Mouse (Mus musculus): ENCODE data around the gene Olfr172. TPM values are rescaled to one million over a fixed set of nuclear protein-coding genes. Genes with fewer than 3 reads are reported as not detected.

Gene Olfr172
- total and polyA plus RNA-seq, 2 experiments from 2014 or later, result not detected

DNA sequence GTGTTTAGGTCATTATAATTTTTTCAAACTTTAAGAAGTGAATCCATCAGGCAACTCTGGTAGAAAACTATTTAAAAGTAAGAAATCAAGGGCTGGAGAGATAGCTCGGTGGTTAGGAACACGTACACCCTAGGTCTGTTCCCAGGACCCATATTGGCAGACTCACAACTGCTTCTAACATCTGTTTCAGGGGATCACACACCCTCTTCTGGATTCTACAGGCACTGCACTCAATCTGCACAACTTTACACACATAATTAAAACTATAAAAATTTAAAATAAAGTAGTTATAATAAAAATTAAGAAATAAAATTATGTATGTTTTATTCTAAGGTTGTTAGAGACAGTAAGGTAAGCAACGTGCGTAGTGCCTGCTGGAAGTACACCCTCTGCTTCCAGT is 24.8 kb downstream of the Olfr172 start:
- Histone ChIP-seq H3K27me3 (ENCODE audit: insufficient read depth, low read length) (no peaks in the 10 kb centered on the region), H3K9me3 (ENCODE audit: low read length) (no peaks in the 10 kb centered on the region), H3K27ac (no peak overlapping the region), H3K4me3 (ENCODE audit: low read length) (no peak overlapping the region), H3K36me3 (ENCODE audit: insufficient read depth, low read length) (peaks cover 9% of the 10 kb centered on the region; the same call in 1 of the 2 replicates), H3K4me1 (ENCODE audit: insufficient read depth, low read length) (no peaks in the 10 kb centered on the region), H3K4me2 (ENCODE audit: low read depth, low read length) (no peak overlapping the region), H3K9ac (replicated peaks; ENCODE audit: low read length) (no peak overlapping the region)
- TF ChIP-seq CTCF (IDR thresholded peaks at IDR 0.05; ENCODE audit: low read depth), result no peak
- WGBS, result 82% methylated on average over 4 of the region's 4 CpGs
- DNase-seq (ENCODE audit: low spot score) (no peak), ATAC-seq (no peak)

GRCm38 (mm10) chr16:58728176-58728671 is 34.8 kb downstream of the Olfr172 start:
- Histone ChIP-seq H3K4me2 (ENCODE audit: low read depth, low read length) (peak overlapping the region; percentile 65), H3K9ac (replicated peaks; ENCODE audit: low read length) (peak overlapping the region; percentile 81), H3K4me1 (ENCODE audit: insufficient read depth, low read length) (no peaks in the 10 kb centered on the region), H3K4me3 (ENCODE audit: low read length) (peak overlapping the region; percentile 92), H3K27ac (peak overlapping the region; percentile 80), H3K9me3 (ENCODE audit: low read length) (no peaks in the 10 kb centered on the region), H3K27me3 (ENCODE audit: insufficient read depth, low read length) (no peaks in the 10 kb centered on the region), H3K36me3 (ENCODE audit: insufficient read depth, low read length) (peaks cover 31% of the 10 kb centered on the region)
- ATAC-seq, result peak; percentile 91
- WGBS, result under 1% methylated on average over 29 of the region's 31 CpGs
- DNase-seq (ENCODE audit: low spot score), result peak; percentile 51
- no peak for TF ChIP-seq CTCF (IDR thresholded peaks at IDR 0.05; ENCODE audit: low read depth)

DNA sequence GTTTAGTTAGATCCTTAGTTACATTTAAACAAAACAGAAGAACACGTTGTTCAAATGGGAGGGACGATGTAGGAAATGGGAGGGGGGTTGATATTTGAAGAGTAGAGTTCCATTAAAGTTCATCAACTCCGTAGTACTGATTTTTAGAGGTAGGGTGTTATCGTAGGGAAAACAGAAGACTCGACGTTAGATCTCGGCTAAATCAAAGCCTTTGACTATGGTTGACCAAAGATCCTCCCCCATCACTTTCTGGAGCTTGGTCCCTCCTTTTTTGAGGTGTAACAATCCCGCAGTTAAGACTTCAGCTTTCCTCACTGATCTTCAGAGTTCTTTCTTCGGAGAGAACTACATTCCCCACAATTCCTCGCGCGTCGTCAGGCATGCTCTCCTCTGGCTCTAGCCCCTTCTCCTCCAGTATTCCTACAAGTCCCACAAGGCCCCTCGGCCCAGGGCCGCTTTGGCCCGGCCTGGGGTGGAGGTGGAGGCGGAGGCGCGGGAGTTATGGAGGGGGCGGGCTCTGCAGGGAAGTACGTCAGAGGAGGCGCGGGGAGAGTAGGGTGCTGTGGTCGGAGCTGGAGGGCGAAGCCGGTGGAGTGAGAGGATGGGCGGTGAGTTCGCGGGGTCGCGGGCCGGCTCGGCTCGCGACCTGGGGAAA is 35.4 kb downstream of the Olfr172 start, which contains the start of gene Cldnd1:
TSS of gene Cldnd1 (plus strand) at position 434 of the 655 bp plus-strand sequence.
- WGBS, result 2% methylated on average over 35 of the region's 35 CpGs
- peak; percentile 100 for ATAC-seq
- no peak for TF ChIP-seq CTCF (IDR thresholded peaks at IDR 0.05; ENCODE audit: low read depth)

DNA sequence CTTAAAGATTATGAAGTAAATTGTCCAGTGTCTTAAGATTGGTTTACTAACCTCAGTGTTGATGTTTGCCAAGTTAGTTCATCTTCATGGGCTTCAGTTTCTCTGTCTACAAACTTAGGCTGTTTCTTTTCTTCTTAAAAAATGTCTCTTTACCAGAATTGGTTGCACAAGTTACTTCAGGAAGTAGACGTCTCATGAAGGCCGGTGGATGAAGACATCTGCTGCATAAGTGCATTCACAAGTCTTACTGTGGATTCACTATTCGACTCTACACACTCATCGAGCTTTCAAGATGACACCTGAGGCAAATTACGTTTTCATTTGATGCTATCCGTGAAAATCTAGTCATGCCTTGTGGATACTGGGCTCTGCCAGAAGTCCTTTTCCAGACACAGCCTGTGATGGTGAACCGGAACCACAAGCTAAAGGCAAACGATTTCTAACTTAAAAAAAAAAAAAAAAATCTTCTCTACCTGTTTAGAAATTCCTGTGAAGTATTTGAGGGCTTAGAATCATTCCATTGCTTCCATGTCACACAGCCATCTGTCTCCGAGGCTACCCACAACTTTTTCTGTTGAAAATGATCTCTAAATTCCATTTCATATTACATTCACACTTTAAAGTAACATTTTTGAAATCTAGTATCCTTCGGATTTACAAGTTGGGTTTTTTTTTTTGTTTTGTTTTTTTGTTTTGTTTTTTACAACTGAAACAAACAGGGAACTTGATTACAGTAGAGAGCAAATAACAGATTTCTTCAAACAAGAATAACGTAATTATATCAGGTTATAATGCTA is 36.1 kb downstream of the Olfr172 start:
- H3K4me2 ChIP-seq (ENCODE audit: low read depth, low read length), result peak overlapping the region; percentile 65
- peak overlapping the region; percentile 92 for H3K4me3 ChIP-seq (ENCODE audit: low read length)

More for the DNA sequence above, 35.4 kb downstream of the Olfr172 start, which contains the start of gene Cldnd1:
- no peaks in the 10 kb centered on the region for H3K9me3 ChIP-seq (ENCODE audit: low read length)
- peak; percentile 98 for DNase-seq (ENCODE audit: low spot score)
- H3K4me3 ChIP-seq (ENCODE audit: low read length), result peak within 1 kb of the TSS; percentile 92
- H3K9ac ChIP-seq (replicated peaks; ENCODE audit: low read length), result peak within 1 kb of the TSS; percentile 81
- no peaks in the 10 kb centered on the region for H3K4me1 ChIP-seq (ENCODE audit: insufficient read depth, low read length)
- H3K4me2 ChIP-seq (ENCODE audit: low read depth, low read length), result peak within 1 kb of the TSS; percentile 65
- peaks cover 25% of the 10 kb centered on the region for H3K36me3 ChIP-seq (ENCODE audit: insufficient read depth, low read length)
- H3K27me3 ChIP-seq (ENCODE audit: insufficient read depth, low read length), result no peaks in the 10 kb centered on the region
- H3K27ac ChIP-seq, result peak within 1 kb of the TSS; percentile 80

GRCm38 (mm10) chr16:58722292-58722691 is 40.7 kb downstream of the Olfr172 start:
- WGBS, result 91% methylated on average over 2 of the region's 2 CpGs
- ATAC-seq, result no peak
- H3K36me3 ChIP-seq (ENCODE audit: insufficient read depth, low read length), result no peaks in the 10 kb centered on the region

More for the DNA sequence above, 36.1 kb downstream of the Olfr172 start:
- no peak overlapping the region for H3K27ac ChIP-seq
- peak overlapping the region; percentile 81; the same call in 1 of the 2 replicates for H3K9ac ChIP-seq (replicated peaks; ENCODE audit: low read length)
- no peaks in the 10 kb centered on the region for H3K9me3 ChIP-seq (ENCODE audit: low read length)
- H3K4me1 ChIP-seq (ENCODE audit: insufficient read depth, low read length), result no peaks in the 10 kb centered on the region
- ATAC-seq, result no peak
- H3K27me3 ChIP-seq (ENCODE audit: insufficient read depth, low read length), result no peaks in the 10 kb centered on the region
- DNase-seq (ENCODE audit: low spot score), result no peak
- H3K36me3 ChIP-seq (ENCODE audit: insufficient read depth, low read length), result peaks cover 18% of the 10 kb centered on the region
- 80% methylated on average over 11 of the region's 11 CpGs for WGBS
- TF ChIP-seq CTCF (IDR thresholded peaks at IDR 0.05; ENCODE audit: low read depth), result no peak

DNA sequence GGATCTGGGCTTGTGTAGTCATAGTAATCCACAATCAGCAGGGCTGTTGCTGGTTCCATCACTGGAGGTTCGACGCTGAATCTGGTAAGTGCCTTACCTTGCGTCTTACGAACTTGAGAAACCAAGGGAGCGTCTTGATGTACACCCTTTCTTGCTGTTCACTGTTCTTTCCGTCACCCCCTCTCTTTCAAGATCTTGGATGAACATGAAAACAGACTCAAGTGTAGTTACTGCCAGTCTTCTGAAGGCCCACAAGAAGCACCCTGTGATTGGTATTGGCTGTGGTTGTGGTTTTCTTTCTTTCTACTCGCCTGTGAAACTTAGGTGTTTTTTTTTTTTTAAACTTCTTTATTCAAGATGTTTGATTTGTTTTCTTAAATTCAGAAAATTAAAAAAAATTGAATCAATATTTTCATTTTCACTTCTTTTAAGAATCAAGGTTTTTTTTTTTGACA is 44.3 kb downstream of the Olfr172 start, which contains the start of gene Gpr15:
TSS of gene Gpr15 (minus strand) at position 405 of the 455 bp plus-strand sequence.
- no peak within 1 kb of the TSS for H3K27ac ChIP-seq
- H3K9ac ChIP-seq (replicated peaks; ENCODE audit: low read length), result no peak within 1 kb of the TSS
- no peak within 1 kb of the TSS for H3K4me2 ChIP-seq (ENCODE audit: low read depth, low read length)
- no peak for TF ChIP-seq CTCF (IDR thresholded peaks at IDR 0.05; ENCODE audit: low read depth)
- no peak within 1 kb of the TSS for H3K4me3 ChIP-seq (ENCODE audit: low read length)
- ATAC-seq (no peak), DNase-seq (ENCODE audit: low spot score) (no peak)
- 93% methylated on average over 7 of the region's 7 CpGs for WGBS
- no peaks in the 10 kb centered on the region for H3K27me3 ChIP-seq (ENCODE audit: insufficient read depth, low read length)
- H3K9me3 ChIP-seq (ENCODE audit: low read length), result no peaks in the 10 kb centered on the region
- no peaks in the 10 kb centered on the region for H3K36me3 ChIP-seq (ENCODE audit: insufficient read depth, low read length)
- no peaks in the 10 kb centered on the region for H3K4me1 ChIP-seq (ENCODE audit: insufficient read depth, low read length)

More at GRCm38 (mm10) chr16:58722292-58722691, 40.7 kb downstream of the Olfr172 start:
- no peaks in the 10 kb centered on the region for H3K27me3 ChIP-seq (ENCODE audit: insufficient read depth, low read length)
- H3K4me3 ChIP-seq (ENCODE audit: low read length), result no peak overlapping the region
- no peak for TF ChIP-seq CTCF (IDR thresholded peaks at IDR 0.05; ENCODE audit: low read depth)
- H3K27ac ChIP-seq, result no peak overlapping the region
- DNase-seq (ENCODE audit: low spot score), result no peak
- no peaks in the 10 kb centered on the region for H3K9me3 ChIP-seq (ENCODE audit: low read length)
- H3K9ac ChIP-seq (replicated peaks; ENCODE audit: low read length), result no peak overlapping the region
- H3K4me2 ChIP-seq (ENCODE audit: low read depth, low read length), result no peak overlapping the region
- H3K4me1 ChIP-seq (ENCODE audit: insufficient read depth, low read length), result no peaks in the 10 kb centered on the region

Measured in hindbrain, postnatal 0 days (tissue).